Mouse (Mus musculus): ENCODE data around the gene Patj.

DNA sequence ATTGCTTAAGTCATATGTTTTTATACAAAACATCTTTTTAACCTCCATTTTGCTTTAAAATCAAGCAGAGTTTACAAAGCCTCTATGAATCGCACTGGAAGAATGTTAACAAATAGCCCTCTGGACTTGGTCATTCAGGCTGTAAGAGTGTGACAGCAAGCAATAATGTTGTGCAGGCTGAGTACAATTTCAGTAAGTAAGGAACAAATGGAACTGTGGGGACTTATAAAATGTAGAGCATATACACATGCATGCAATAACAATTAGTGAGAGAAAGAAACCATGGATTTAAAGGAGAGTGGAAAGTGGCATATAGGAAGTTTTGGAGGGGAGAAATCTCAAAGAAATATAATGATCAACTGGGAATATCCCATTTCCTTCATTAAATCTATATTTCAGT lies 261.2 kb downstream of the Patj start:
- TF ChIP-seq CTCF (conservative IDR thresholded peaks at IDR 0.05; ENCODE audit: low read length) (no peak), NANOG (IDR thresholded peaks at IDR 0.05; ENCODE audit: borderline replicate concordance, low read length) (no peak)

Data from E14TG2a.4 (cell line).